Mouse (Mus musculus) heart, postnatal 0 days (tissue): ENCODE measurements around the gene Unc45b. TPM values are rescaled to one million over a fixed set of nuclear protein-coding genes. Genes with fewer than 3 reads are reported as not detected.

Source experiments
- ATAC-seq: fragments of 200-750 bp; cut with Nextera tagmentation; 2 replicates; pipeline ENCODE4 v1.8.0; 2017; ENCODE audit warnings: low read depth, moderate number of reproducible peaks, moderate library complexity; ENCODE audit not compliant: insufficient read depth
- DNase-seq: peaks from one replicate; pipeline ENCODE4 v3.0.0-alpha.2; 2016; ENCODE audit warnings: low spot score
- H3K27ac ChIP-seq: fragments of 300-500 bp; sonication (generic); 2 replicates; pipeline ENCODE4 v1.5.1; 2014; ENCODE audit warnings: low read depth, mild to moderate bottlenecking
- H3K27me3 ChIP-seq: fragments of 300-500 bp; sonication (generic); 2 replicates; pipeline ENCODE4 v1.6.1; 2014; ENCODE audit warnings: low read length, mixed read lengths; ENCODE audit not compliant: control insufficient read depth, insufficient read depth
- H3K36me3 ChIP-seq: fragments of 300-500 bp; sonication (generic); replicated peaks from 2 replicates; pipeline ENCODE4 v1.6.1; 2014; ENCODE audit warnings: low read length, mixed read lengths; ENCODE audit not compliant: control insufficient read depth, insufficient read depth
- H3K4me1 ChIP-seq: fragments of 300-500 bp; sonication (generic); 2 replicates; pipeline ENCODE4 v1.6.1; 2014; ENCODE audit warnings: antibody characterized with exemption; ENCODE audit not compliant: control insufficient read depth, insufficient read depth
- H3K4me2 ChIP-seq: fragments of 300-500 bp; sonication (generic); 2 replicates; pipeline ENCODE4 v1.6.1; 2014; ENCODE audit warnings: low read depth, mild to moderate bottlenecking, low read length, moderate library complexity
- H3K4me3 ChIP-seq: fragments of 300-500 bp; sonication (generic); 2 replicates; pipeline ENCODE4 v1.5.1; 2014; ENCODE audit warnings: low read depth, low read length
- H3K9ac ChIP-seq: fragments of 300-500 bp; sonication (generic); replicated peaks from 2 replicates; pipeline ENCODE4 v1.6.1; 2014; ENCODE audit warnings: low read depth, low read length, mixed read lengths
- H3K9me3 ChIP-seq: fragments of 300-500 bp; sonication (generic); replicated peaks from 2 replicates; pipeline ENCODE4 v1.6.1; 2016; ENCODE audit warnings: low read length; ENCODE audit not compliant: control insufficient read depth
- CTCF ChIP-seq: IDR thresholded peaks from 2 replicates; pipeline ENCODE4 v1.5.1; 2016; ENCODE audit warnings: antibody characterized with exemption, control low read depth, low read depth
- EP300 ChIP-seq: IDR thresholded peaks from 2 replicates; pipeline ENCODE4 v1.6.1; 2016; ENCODE audit warnings: antibody characterized with exemption, low read depth
- WGBS: fragments of 180-500 bp; shearing (Covaris S2); extraction: QIAGEN DNeasy Blood & Tissue Kit; methylation state at CpG from one replicate; pipeline ENCODE4 v1.1.7; 2014; 5-methylcytosine and 5-hydroxymethylcytosine counted together
- polyA plus RNA-seq: library from polyadenylated mRNA; unstranded; fragments of >200 nt; fragmentation: Nextera tagmentation; extraction: Ambion mirVana; gene quantifications from 2 replicates; pipeline ENCODE4 v1.2.1, GENCODE M21; 2015
- total RNA-seq: library from RNA; depleted of rRNA; stranded (reverse); fragments of >200 nt; gene quantifications from 2 replicates; pipeline ENCODE4 v1.2.3, GENCODE M21; 2014; ENCODE audit warnings: low replicate concordance

Gene Unc45b
- total and polyA plus RNA-seq, 2 experiments from 2014 or later = 167 to 239 TPM

DNA sequence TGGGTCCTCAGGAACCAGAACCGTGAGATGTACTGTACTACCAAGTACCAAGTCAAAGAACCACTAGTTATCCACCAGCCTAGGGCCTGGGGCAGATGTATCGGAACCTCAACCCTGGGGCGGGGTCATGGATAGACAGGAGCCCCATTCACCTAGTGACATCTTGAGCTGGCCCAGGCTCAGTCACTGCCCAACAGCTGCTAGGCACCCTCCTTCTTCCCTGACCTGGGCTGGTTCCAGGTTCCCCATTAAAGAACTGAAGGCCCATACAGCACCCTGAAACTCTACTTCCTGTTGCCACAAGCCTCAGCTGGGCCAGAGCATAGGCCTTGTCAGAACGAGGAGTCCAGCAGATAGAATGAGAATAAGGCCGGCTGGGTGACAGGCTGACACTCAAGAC lies 10.6 kb upstream of the Unc45b start:
- TF ChIP-seq EP300 = no peak
- no peak for TF ChIP-seq CTCF
- ATAC-seq (no peak; the same call in 1 of the 2 replicates), DNase-seq (no peak)
- Histone ChIP-seq H3K27ac (no peak overlapping the region), H3K4me3 (no peak overlapping the region), H3K36me3 (peaks cover 55% of the 10 kb centered on the region), H3K4me2 (no peak overlapping the region), H3K27me3 (no peaks in the 10 kb centered on the region), H3K9ac (no peak overlapping the region), H3K4me1 (no peaks in the 10 kb centered on the region), H3K9me3 (no peaks in the 10 kb centered on the region)
- 91% methylated on average over 5 of the region's 5 CpGs for WGBS

DNA sequence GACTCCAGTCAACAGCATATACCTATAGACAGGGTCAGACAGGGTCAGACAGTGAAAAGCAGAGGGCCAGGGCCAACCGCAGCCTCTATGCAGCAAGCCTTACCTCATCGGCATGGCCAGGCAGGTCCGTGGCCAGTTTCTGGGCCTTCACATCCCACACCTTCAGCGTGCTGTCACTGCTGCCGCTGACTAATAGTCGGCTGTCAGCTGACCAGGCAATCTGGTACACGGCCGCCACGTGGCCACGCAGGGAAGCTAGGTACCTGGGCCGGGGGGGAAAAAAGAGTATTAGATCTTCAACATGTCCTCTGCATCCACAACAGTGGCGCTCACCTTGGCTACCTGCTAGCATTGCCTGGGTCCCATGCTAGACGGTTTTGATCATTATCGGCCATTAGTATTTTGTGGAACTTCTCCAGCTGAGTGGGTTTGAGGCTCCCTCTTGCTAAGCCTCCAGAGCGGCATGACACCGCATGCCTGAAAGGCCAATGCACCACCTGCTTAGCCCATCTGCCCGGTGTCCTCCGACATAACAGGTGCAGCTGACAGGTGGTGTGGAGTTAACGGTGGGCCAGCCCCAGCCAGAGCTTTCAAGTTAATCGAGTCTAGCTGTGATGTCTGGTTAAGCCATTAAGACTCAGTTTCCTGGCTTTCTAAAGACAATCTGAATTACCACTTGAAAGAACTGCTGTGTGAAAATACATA lies 8.6 kb upstream of the Unc45b start:
- Histone ChIP-seq H3K27ac (no peak overlapping the region), H3K27me3 (no peaks in the 10 kb centered on the region), H3K9ac (no peak overlapping the region), H3K4me3 (no peak overlapping the region), H3K4me1 (no peaks in the 10 kb centered on the region), H3K4me2 (no peak overlapping the region), H3K9me3 (no peaks in the 10 kb centered on the region), H3K36me3 (peaks cover 71% of the 10 kb centered on the region)
- DNase-seq = no peak
- no peak for ATAC-seq
- WGBS = 91% methylated on average over 20 of the region's 20 CpGs
- TF ChIP-seq EP300 (no peak), CTCF (no peak)

DNA sequence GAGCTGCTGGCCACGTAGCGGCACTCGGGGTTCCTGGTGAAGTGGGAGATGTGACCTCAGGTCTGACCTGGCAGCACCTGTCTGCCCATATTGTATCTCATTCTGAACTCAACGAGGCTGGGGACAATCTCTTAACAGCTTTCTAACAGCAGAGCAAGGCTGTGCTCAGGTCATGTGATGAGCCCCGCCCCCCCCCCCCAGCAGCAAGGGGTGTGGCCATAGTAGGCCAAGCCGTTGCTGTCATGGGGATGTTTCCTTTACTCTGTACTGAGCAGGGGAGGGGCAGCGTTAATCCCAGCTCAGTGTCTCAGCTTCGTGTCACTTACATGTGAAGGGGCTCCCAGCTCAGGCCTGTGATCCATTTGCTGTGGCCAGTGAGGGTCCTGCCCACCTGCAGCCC lies 5.4 kb upstream of the Unc45b start:
- no peak overlapping the region for H3K4me2 ChIP-seq
- H3K27me3 ChIP-seq = no peaks in the 10 kb centered on the region
- H3K27ac ChIP-seq = no peak overlapping the region
- 50% methylated on average over 8 of the region's 8 CpGs for WGBS
- no peak for DNase-seq
- ATAC-seq = no peak
- no peak overlapping the region for H3K4me3 ChIP-seq
- H3K9me3 ChIP-seq = no peaks in the 10 kb centered on the region
- H3K36me3 ChIP-seq = peaks cover 64% of the 10 kb centered on the region
- no peak for TF ChIP-seq CTCF
- TF ChIP-seq EP300 = no peak
- H3K4me1 ChIP-seq = peaks cover 13% of the 10 kb centered on the region
- H3K9ac ChIP-seq = no peak overlapping the region

DNA sequence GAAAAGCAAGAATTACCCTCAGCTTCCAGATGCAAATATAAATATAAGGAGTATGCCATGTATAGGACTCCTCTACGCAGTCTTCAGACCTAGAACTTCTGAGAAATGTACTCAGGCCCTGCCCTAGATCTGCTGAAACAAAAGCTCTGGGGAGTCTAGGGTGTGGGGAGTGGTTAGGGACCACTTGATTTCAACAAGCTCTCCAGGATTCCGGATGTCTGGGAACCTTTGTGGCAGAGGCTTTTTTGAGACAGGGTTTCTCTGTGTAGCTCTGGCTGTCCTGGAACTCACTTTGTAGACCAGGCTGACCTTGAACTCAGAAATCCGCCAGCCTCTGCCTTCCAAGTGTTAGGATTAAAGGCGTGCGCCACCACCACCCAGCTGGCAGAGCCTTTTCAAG lies 4.5 kb upstream of the Unc45b start:
- peaks cover 18% of the 10 kb centered on the region for H3K4me1 ChIP-seq
- DNase-seq (no peak), ATAC-seq (no peak)
- H3K4me3 ChIP-seq = no peak overlapping the region
- peaks cover 55% of the 10 kb centered on the region for H3K36me3 ChIP-seq
- no peaks in the 10 kb centered on the region for H3K9me3 ChIP-seq
- H3K27ac ChIP-seq = no peak overlapping the region
- no peak overlapping the region for H3K4me2 ChIP-seq
- 85% methylated on average over 5 of the region's 5 CpGs for WGBS
- no peaks in the 10 kb centered on the region for H3K27me3 ChIP-seq
- no peak for TF ChIP-seq CTCF
- no peak for TF ChIP-seq EP300
- H3K9ac ChIP-seq = no peak overlapping the region

DNA sequence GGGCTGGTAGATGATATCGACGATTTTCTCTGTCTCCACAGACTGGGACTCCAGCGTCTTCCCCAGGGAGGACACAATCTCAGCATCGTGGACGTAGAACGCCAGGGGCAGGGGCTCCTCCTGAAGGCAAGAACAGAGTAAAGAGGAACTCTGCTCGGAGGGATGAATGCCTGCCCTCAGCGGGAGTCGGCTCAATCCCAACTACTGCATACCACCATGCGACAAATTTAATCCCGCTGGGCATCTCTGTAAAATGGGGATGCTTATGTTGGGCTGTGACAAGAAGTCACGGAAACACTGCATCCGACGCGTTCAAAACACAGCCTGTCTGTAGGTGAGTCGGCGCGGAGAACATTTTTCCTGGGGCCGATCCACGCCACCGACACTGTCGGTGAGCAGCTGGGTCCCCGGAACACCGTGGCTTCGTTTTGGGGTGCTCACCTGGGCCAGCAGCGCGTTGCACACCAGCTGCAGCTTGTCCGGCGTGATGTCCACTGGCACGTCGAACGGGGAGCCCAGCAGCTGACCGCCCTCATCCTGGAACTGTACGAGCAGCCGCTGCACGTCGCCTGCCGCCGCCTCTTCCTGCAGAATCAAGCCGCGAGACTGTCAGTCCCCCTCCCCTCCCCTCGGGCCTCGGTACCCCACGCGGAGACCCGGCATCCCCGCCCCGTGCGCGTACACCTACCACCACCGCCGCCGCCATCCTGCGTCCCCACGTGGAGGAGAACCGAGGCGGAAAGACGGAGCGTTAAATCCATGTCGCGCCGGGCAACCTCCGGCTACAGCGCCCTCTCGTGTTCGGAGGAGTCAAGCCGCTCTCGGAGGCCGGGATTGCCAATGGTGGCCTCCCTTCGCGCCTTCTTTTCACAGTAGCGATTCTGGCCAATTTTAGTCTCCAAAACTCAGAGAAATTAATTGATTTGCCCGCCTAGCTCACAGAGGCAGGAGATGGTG lies 2.4 kb upstream of the Unc45b start, which contains the start of gene Nle1:
Gene Nle1, minus strand, starts transcription at position 761 of the 957 bp plus-strand sequence.
- Histone ChIP-seq H3K4me1 (peaks cover 18% of the 10 kb centered on the region), H3K4me2 (peak within 1 kb of the TSS; percentile 99), H3K4me3 (peak within 1 kb of the TSS; percentile 93), H3K36me3 (peaks cover 34% of the 10 kb centered on the region), H3K9ac (peak within 1 kb of the TSS; percentile 67), H3K27ac (peak within 1 kb of the TSS; percentile 15; the same call in 1 of the 2 replicates), H3K27me3 (no peaks in the 10 kb centered on the region), H3K9me3 (no peaks in the 10 kb centered on the region)
- peak; percentile 85 for DNase-seq
- TF ChIP-seq EP300 = no peak
- peak; percentile 96 for TF ChIP-seq CTCF
- WGBS = 1% methylated on average over 72 of the region's 73 CpGs
- ATAC-seq = peak; percentile 21
